Mouse (Mus musculus): ENCODE measurements around the gene Prickle4.

DNA sequence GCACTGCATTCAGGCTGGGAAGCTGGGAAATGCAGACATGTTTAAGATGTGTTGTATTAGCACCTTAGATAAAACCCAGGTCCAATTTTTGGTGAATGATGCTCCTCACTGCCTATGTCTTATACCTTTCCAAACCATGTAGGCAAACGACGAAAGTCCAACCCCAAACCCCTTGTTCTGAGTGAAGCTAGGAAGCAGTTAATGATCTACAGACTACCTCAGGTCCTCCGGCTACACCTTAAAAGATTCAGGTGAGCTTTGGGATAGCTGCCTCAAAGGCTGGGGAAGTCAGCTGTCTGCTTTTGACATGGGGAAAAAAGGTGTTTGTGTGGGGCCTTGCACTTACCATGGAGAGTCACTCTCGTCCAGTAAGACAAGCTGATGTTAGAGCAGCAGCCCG lies 15.8 kb downstream of the Prickle4 start:
- TF ChIP-seq CTCF (conservative IDR thresholded peaks at IDR 0.05; ENCODE audit: insufficient read depth, insufficient read length, low read depth, low read length) (no peak), POLR2A (IDR thresholded peaks at IDR 0.05; ENCODE audit: low read depth, low read length) (no peak)

Data from kidney, adult 2 months (tissue).